Mouse (Mus musculus): ENCODE measurements at regions not wholly inside any gene's neighbourhood (a gene's known extent, or its start where the extent isn't known, plus 50 kb on each side); places are given as distances from the start of the nearest gene placed in this dataset.

- TF ChIP-seq POLR2A (IDR thresholded peaks at IDR 0.05; ENCODE audit: insufficient read length, low read depth) (no peak), USF1 (IDR thresholded peaks at IDR 0.05; ENCODE audit: low read depth) (no peak), MYOG (IDR thresholded peaks at IDR 0.05; ENCODE audit: control insufficient read depth in 1 of 3, insufficient read depth in 1 of 3, insufficient read length in 2 of 3, low read depth in 2 of 3) (no peak), POLR2AphosphoS2 (IDR thresholded peaks at IDR 0.05; ENCODE audit: insufficient read length, low read depth) (no peak)
Observed at GRCm38 (mm10) chr10:107209927-107210326, 61.6 kb upstream of the Lin7a start.
